Mouse (Mus musculus) small intestine, adult 2 months (tissue): Measurements from ENCODE around the gene Ppp1r3c.

Experiments used
- CTCF ChIP-seq: fragments of 200-500 bp; IDR thresholded peaks from 2 replicates; pipeline ENCODE4 v1.5.1; 2012; ENCODE audit warnings: low read depth, mild to moderate bottlenecking, control low read depth, inconsistent platforms, low read length, moderate library complexity, mixed read lengths; ENCODE audit not compliant: insufficient replicate concordance, insufficient read length; ENCODE audit errors: extremely low read depth
- POLR2A ChIP-seq: fragments of 200-500 bp; IDR thresholded peaks from 2 replicates; pipeline ENCODE4 v1.6.1; 2012; ENCODE audit warnings: low read depth, mild to moderate bottlenecking, control low read depth, inconsistent platforms, low read length, moderate library complexity

- no peak for TF ChIP-seq CTCF
- no peak for TF ChIP-seq POLR2A
Measured at GRCm38 (mm10) chr19:36781996-36782395, 45.5 kb upstream of the Ppp1r3c start.
